Mouse (Mus musculus) heart, postnatal 25 days (tissue): Measurements from ENCODE around the gene Grk1. TPM values are rescaled to one million over a fixed set of nuclear protein-coding genes. Genes with fewer than 3 reads are reported as not detected.

Experiments
- DNase-seq: peaks from one replicate; pipeline ENCODE4 v3.0.0; 2022; ENCODE audit warnings: low spot score
- intact Hi-C: fragments of 180-260 bp; cut with DNase I; formaldehyde crosslinking; loops from one replicate; pipeline ENCODE4 v1.15.1; 2025
- total RNA-seq, 2 experiments: library from RNA; stranded (reverse); gene quantifications; 2 replicates each; pipeline ENCODE4 v1.2.3; 2021

Grk1 gene
- total RNA-seq: under 1 TPM; 0.03 TPM

- intact Hi-C loops: no loop called here
- no peak for DNase-seq
Measured at GRCm38 (mm10) chr8:13404666-13405131, at the start of gene Grk1. Gene Grk1, plus strand, starts transcription at chr8:13405081.

- no peak for DNase-seq
- intact Hi-C loops: no loop called here
Measured at GRCm38 (mm10) chr8:13356221-13356620, 48.7 kb upstream of the Grk1 start.

GRCm38 (mm10) chr8:13356681-13357080 lies 48.2 kb upstream of the Grk1 start:
- intact Hi-C loops: no loop called here
- no peak for DNase-seq

- intact Hi-C loops: no loop called here
- no peak for DNase-seq
Measured at GRCm38 (mm10) chr8:13360213-13360612, 44.7 kb upstream of the Grk1 start.

- DNase-seq: no peak
- intact Hi-C loops: no loop called here
Measured at GRCm38 (mm10) chr8:13361865-13362264, 43.0 kb upstream of the Grk1 start.

GRCm38 (mm10) chr8:13373151-13373662 lies 31.7 kb upstream of the Grk1 start:
- DNase-seq: no peak
- intact Hi-C loops: no loop called here

GRCm38 (mm10) chr8:13381630-13382029 lies 23.3 kb upstream of the Grk1 start:
- intact Hi-C loops: no loop called here
- no peak for DNase-seq

- no peak for DNase-seq
- intact Hi-C loops: no loop called here
Measured at GRCm38 (mm10) chr8:13382536-13382935, 22.3 kb upstream of the Grk1 start.

GRCm38 (mm10) chr8:13382999-13383398 lies 21.9 kb upstream of the Grk1 start:
- intact Hi-C loops: no loop called here
- no peak for DNase-seq

GRCm38 (mm10) chr8:13386366-13386765 lies 18.5 kb upstream of the Grk1 start:
- DNase-seq: no peak
- intact Hi-C loops: no loop called here

GRCm38 (mm10) chr8:13387728-13388127 lies 17.2 kb upstream of the Grk1 start:
- intact Hi-C loops: no loop called here

GRCm38 (mm10) chr8:13388744-13389143 lies 16.1 kb upstream of the Grk1 start:
- no peak for DNase-seq
- intact Hi-C loops: no loop called here

More at GRCm38 (mm10) chr8:13387728-13388127, 17.2 kb upstream of the Grk1 start:
- DNase-seq: no peak

GRCm38 (mm10) chr8:13393869-13394268 lies 11.0 kb upstream of the Grk1 start:
- intact Hi-C loops: no loop called here

GRCm38 (mm10) chr8:13396725-13397124 lies 8.2 kb upstream of the Grk1 start, which contains the start of gene Atp4b:
Gene Atp4b, minus strand, starts transcription at chr8:13396825.
- intact Hi-C loops: no loop called here
- DNase-seq: no peak

More at GRCm38 (mm10) chr8:13393869-13394268, 11.0 kb upstream of the Grk1 start:
- DNase-seq: no peak

- no peak for DNase-seq
- intact Hi-C loops: no loop called here
Measured at GRCm38 (mm10) chr8:13403517-13403916, 1.4 kb upstream of the Grk1 start.

GRCm38 (mm10) chr8:13406011-13406410 lies 1.1 kb downstream of the Grk1 start:
- no peak for DNase-seq
- intact Hi-C loops: no loop called here

- intact Hi-C loops: loop anchor here (1.0 to 5.0 kb wide), 2 partner anchors 51 to 316 kb away; no protein-coding TSS in a partner anchor
- no peak for DNase-seq
Measured at GRCm38 (mm10) chr8:13411597-13411996, 6.7 kb downstream of the Grk1 start.

GRCm38 (mm10) chr8:13412891-13413558 lies 8.1 kb downstream of the Grk1 start:
- no peak for DNase-seq
- intact Hi-C loops: loop anchor here (2.0 to 5.0 kb wide), 3 partner anchors 136 to 340 kb away; no protein-coding TSS in a partner anchor

- no peak for DNase-seq
- intact Hi-C loops: loop anchor here (2.0 to 5.0 kb wide), 3 partner anchors 135 to 339 kb away; no protein-coding TSS in a partner anchor
Measured at GRCm38 (mm10) chr8:13413823-13414390, 9.0 kb downstream of the Grk1 start.

GRCm38 (mm10) chr8:13415879-13416278 lies 11.0 kb downstream of the Grk1 start:
- intact Hi-C loops: no loop called here
- DNase-seq: peak; percentile 31

GRCm38 (mm10) chr8:13419111-13419639 lies 14.3 kb downstream of the Grk1 start:
- intact Hi-C loops: no loop called here
- DNase-seq: no peak
